14 mouse cellular contexts compared by ENCODE assay signal in genomic region chr17:56611323-56611722, GRCm38 (mm10). TPM values are rescaled to one million over a fixed set of nuclear protein-coding genes. Genes with fewer than 3 reads are reported as not detected.
DNase-seq lines count a peak whose midpoint lies in the region; ATAC-seq and TF ChIP-seq lines count a peak whose summit lies in the region.
"Had no signal": no experiment of that assay in that cellular context is flagged by ENCODE, and none has a peak within 500 bp of the region (broad histone marks: within the 10 kb centered on the region; RNA-seq: fewer than 3 reads in every experiment).

No protein-coding gene starts in this region.

- TF ChIP-seq EP300 in ES-Bruce4 (IDR thresholded peaks at IDR 0.05; ENCODE audit: insufficient read depth, low read depth, low read length) (no peak), MEL (IDR thresholded peaks at IDR 0.05; ENCODE audit: low read depth in 1 of 2, low read length in 2 of 2) (no peak)

- H3K9me3 ChIP-seq in intestine, embryonic 15.5 days: no peaks in the 10 kb centered on the region
- H3K9me3 ChIP-seq in intestine, embryonic 16.5 days (ENCODE audit: control insufficient read depth, low read length): no peaks in the 10 kb centered on the region
- H3K9me3 ChIP-seq in ES-Bruce4 (replicated peaks; ENCODE audit: control insufficient read depth, insufficient read depth, low read length, poor library complexity, severe bottlenecking) (no peaks in the 10 kb centered on the region), MEL (replicated peaks; ENCODE audit: insufficient read depth, low read length) (no peaks in the 10 kb centered on the region)
- H3K9me3 ChIP-seq in limb, embryonic 15.5 days: no peaks in the 10 kb centered on the region
- H3K9me3 ChIP-seq: embryonic facial prominence, embryonic 13.5 days; forebrain, embryonic 13.5 days; kidney, embryonic 15.5 days; neural tube, embryonic 15.5 days had no signal

- H3K4me2 ChIP-seq in intestine, embryonic 15.5 days (replicated peaks): no peak overlapping the region
- no peak overlapping the region for H3K4me2 ChIP-seq in intestine, embryonic 16.5 days (ENCODE audit: low read depth, low read length)
- H3K4me2 ChIP-seq in limb, embryonic 15.5 days: no peak overlapping the region
- H3K4me2 ChIP-seq: forebrain, embryonic 13.5 days had no signal

- TF ChIP-seq RAD21 in MEL (IDR thresholded peaks at IDR 0.05; ENCODE audit: low read depth, low read length): no peak

- H3K27ac ChIP-seq in intestine, embryonic 15.5 days: peak overlapping the region; percentile 6; the same call in 1 of the 2 replicates
- H3K27ac ChIP-seq in intestine, embryonic 16.5 days (ENCODE audit: low read length): no peak overlapping the region
- H3K27ac ChIP-seq in ES-Bruce4 (ENCODE audit: insufficient read depth, low read length) (peak overlapping the region; percentile 46; the same call in 1 of the 2 replicates), MEL (ENCODE audit: control insufficient read depth, low read depth, low read length) (peak overlapping the region; percentile 11)
- H3K27ac ChIP-seq in limb, embryonic 15.5 days: 0 out of 2 replicates have a peak overlapping the region, but pooled peaks have one; percentile 50
- H3K27ac ChIP-seq: forebrain, embryonic 13.5 days; heart, adult 2 months had no signal

- TF ChIP-seq POLR2A in ES-Bruce4 (IDR thresholded peaks at IDR 0.05; ENCODE audit: insufficient read depth, low read length) (no peak), MEL (IDR thresholded peaks at IDR 0.05; ENCODE audit: control insufficient read depth in 1 of 2, insufficient read depth in 1 of 2, low read depth in 1 of 2, low read length in 2 of 2, poor library complexity in 1 of 2) (no peak)

- ATAC-seq in intestine, embryonic 15.5 days: no peak
- no peak for ATAC-seq in intestine, embryonic 16.5 days
- no peak for ATAC-seq in limb, embryonic 15.5 days (ENCODE audit: insufficient number of reproducible peaks, low FRiP score, low TSS enrichment, low read depth)
- ATAC-seq: CD4-positive, CD25-positive, alpha-beta regulatory T cell, adult 4 months; forebrain, embryonic 13.5 days had no signal

- peaks cover 33% of the 10 kb centered on the region for H3K4me1 ChIP-seq in intestine, embryonic 15.5 days (replicated peaks)
- H3K4me1 ChIP-seq in intestine, embryonic 16.5 days (ENCODE audit: control insufficient read depth, insufficient read depth, low read length): peaks cover 35% of the 10 kb centered on the region
- H3K4me1 ChIP-seq in ES-Bruce4 (ENCODE audit: control insufficient read depth, insufficient read depth, low read length) (peaks cover 2% of the 10 kb centered on the region), MEL (ENCODE audit: control insufficient read depth in 1 of 2, insufficient read depth in 2 of 2, low read length in 2 of 2) (peaks cover 0 to 13% of the 10 kb centered on the region in 2 experiments; a peak in 2 of 4 replicates)
- peaks cover 46% of the 10 kb centered on the region for H3K4me1 ChIP-seq in limb, embryonic 15.5 days

- peaks cover 39% of the 10 kb centered on the region for H3K79me2 ChIP-seq in MEL (ENCODE audit: control insufficient read depth, insufficient read depth, low read length, poor library complexity)

- H3K27me3 ChIP-seq in intestine, embryonic 15.5 days (replicated peaks): no peaks in the 10 kb centered on the region
- no peaks in the 10 kb centered on the region for H3K27me3 ChIP-seq in intestine, embryonic 16.5 days (replicated peaks; ENCODE audit: control insufficient read depth, insufficient read depth, low read length)
- no peaks in the 10 kb centered on the region for H3K27me3 ChIP-seq in ES-Bruce4 (ENCODE audit: control insufficient read depth, insufficient read depth, low read length, poor library complexity, severe bottlenecking)
- H3K27me3 ChIP-seq in MEL (ENCODE audit: control insufficient read depth in 1 of 2, insufficient read depth in 2 of 2, low read length in 2 of 2): no peaks in the 10 kb centered on the region
- no peaks in the 10 kb centered on the region for H3K27me3 ChIP-seq in limb, embryonic 15.5 days
- H3K27me3 ChIP-seq: embryonic facial prominence, embryonic 13.5 days; forebrain, embryonic 13.5 days; kidney, embryonic 15.5 days; neural tube, embryonic 15.5 days had no signal

- TF ChIP-seq CTCF in ES-Bruce4 (IDR thresholded peaks at IDR 0.05; ENCODE audit: low read depth, low read length) (no peak), MEL (IDR thresholded peaks at IDR 0.05 in 2 of 3, conservative IDR thresholded peaks at IDR 0.05 in 1 of 3; ENCODE audit: control insufficient read depth in 1 of 3, insufficient read depth in 1 of 3, low read depth in 2 of 3, low read length in 3 of 3, poor library complexity in 1 of 3, severe bottlenecking in 1 of 3) (no peak)

- peaks cover 31% of the 10 kb centered on the region for H3K36me3 ChIP-seq in intestine, embryonic 15.5 days
- H3K36me3 ChIP-seq in intestine, embryonic 16.5 days (ENCODE audit: control insufficient read depth, insufficient read depth, low read length): peaks cover 10% of the 10 kb centered on the region
- peaks cover 25% of the 10 kb centered on the region for H3K36me3 ChIP-seq in ES-Bruce4 (ENCODE audit: control insufficient read depth, insufficient read depth, low read length, poor library complexity, severe bottlenecking)
- H3K36me3 ChIP-seq in MEL (ENCODE audit: control insufficient read depth in 1 of 2, insufficient read depth in 2 of 2, low read length in 2 of 2): peaks cover 2 to 7% of the 10 kb centered on the region in 2 experiments; a peak in 3 of 4 replicates
- H3K36me3 ChIP-seq in limb, embryonic 15.5 days: peaks cover 36% of the 10 kb centered on the region

- 82% methylated on average over 2 of the region's 2 CpGs for WGBS in intestine, embryonic 15.5 days
- 82% methylated on average over 2 of the region's 2 CpGs for WGBS in intestine, embryonic 16.5 days
- WGBS in limb, embryonic 15.5 days: 72% methylated on average over 2 of the region's 2 CpGs

- H3K9ac ChIP-seq in intestine, embryonic 15.5 days: no peak overlapping the region
- no peak overlapping the region for H3K9ac ChIP-seq in intestine, embryonic 16.5 days (ENCODE audit: low read depth, low read length)
- no peak overlapping the region for H3K9ac ChIP-seq in ES-Bruce4 (ENCODE audit: low read depth, poor library complexity, severe bottlenecking)
- no peak overlapping the region for H3K9ac ChIP-seq in MEL (ENCODE audit: control insufficient read depth, low read depth, low read length, poor library complexity, severe bottlenecking)
- no peak overlapping the region; the same call in 1 of the 2 replicates for H3K9ac ChIP-seq in limb, embryonic 15.5 days
- H3K9ac ChIP-seq: embryonic facial prominence, embryonic 13.5 days; forebrain, embryonic 13.5 days; neural tube, embryonic 15.5 days had no signal

- no peak overlapping the region for H3K4me3 ChIP-seq in intestine, embryonic 15.5 days (replicated peaks)
- H3K4me3 ChIP-seq in intestine, embryonic 16.5 days (ENCODE audit: low read length): no peak overlapping the region
- no peak overlapping the region for H3K4me3 ChIP-seq in ES-Bruce4 (ENCODE audit: low read depth, low read length)
- no peak overlapping the region for H3K4me3 ChIP-seq in MEL (ENCODE audit: control insufficient read depth in 1 of 2, insufficient read depth in 1 of 2, low read depth in 2 of 2, low read length in 2 of 2)
- no peak overlapping the region for H3K4me3 ChIP-seq in limb, embryonic 15.5 days
- H3K4me3 ChIP-seq: forebrain, embryonic 13.5 days; heart, adult 2 months had no signal

- DNase-seq in MEL (ENCODE audit: low read depth, low spot score) (no peak), adipocyte (ENCODE audit: low spot score) (no peak)
- no peak for DNase-seq in frontal cortex, postnatal 10 days (ENCODE audit: low spot score in 2 of 2)
- DNase-seq: heart, adult 2 months had no signal

RNA-seq across cellular contexts. Expression of gene 2410015M20Rik, which starts 1.8 kb away (rescaled TPM):
- polyA plus RNA-seq in intestine, embryonic 15.5 days (2015; fragmentation: Nextera tagmentation; extraction: Ambion mirVana): 283 and 287 TPM in 2 replicates
- 316 and 336 TPM in 2 replicates for polyA plus RNA-seq in intestine, embryonic 16.5 days (2015; fragmentation: Nextera tagmentation; extraction: Ambion mirVana)
- polyA plus RNA-seq in ES-Bruce4 (2011; ENCODE audit: insufficient read depth, insufficient read length, low read depth, missing spikeins): 105 and 131 TPM in 2 replicates
- 281 and 334 TPM in 2 replicates for total RNA-seq in MEL (2012; rRNA removed)
- 100 to 1,000 TPM in 1 of 2 experiments, not detected in 1; 274 TPM for polyA plus RNA-seq in MEL (2012; ENCODE audit: insufficient read depth in 1 of 2, insufficient read length in 2 of 2, low read depth in 1 of 2, low replicate concordance in 2 of 2, missing spikeins in 1 of 2)
- polyA plus RNA-seq in limb, embryonic 15.5 days (2015; fragmentation: Nextera tagmentation; extraction: Ambion mirVana): 257 and 269 TPM in 2 replicates

RNA-seq across cellular contexts. Expression of gene Rpl36, which starts 1.9 kb away (rescaled TPM):
- 1,919 and 1,958 TPM in 2 replicates for polyA plus RNA-seq in intestine, embryonic 15.5 days (2015; fragmentation: Nextera tagmentation; extraction: Ambion mirVana)
- 1,705 and 1,833 TPM in 2 replicates for polyA plus RNA-seq in intestine, embryonic 16.5 days (2015; fragmentation: Nextera tagmentation; extraction: Ambion mirVana)
- polyA plus RNA-seq in ES-Bruce4 (2011; ENCODE audit: insufficient read depth, insufficient read length, low read depth, missing spikeins) (704 and 766 TPM in 2 replicates), MEL (2012; ENCODE audit: insufficient read depth in 1 of 2, insufficient read length in 2 of 2, low read depth in 1 of 2, low replicate concordance in 2 of 2, missing spikeins in 1 of 2) (1,000 to 10,000 TPM in 1 of 2 experiments, not detected in 1; 2,385 TPM)
- 3,804 and 3,914 TPM in 2 replicates for total RNA-seq in MEL (2012; rRNA removed)
- 1,472 and 1,900 TPM in 2 replicates for polyA plus RNA-seq in limb, embryonic 15.5 days (2015; fragmentation: Nextera tagmentation; extraction: Ambion mirVana)

RNA-seq across cellular contexts. Expression of gene Lonp1, which starts 15.4 kb away (rescaled TPM):
- polyA plus RNA-seq in intestine, embryonic 15.5 days (2015; fragmentation: Nextera tagmentation; extraction: Ambion mirVana): 62.6 and 70.0 TPM in 2 replicates
- 56.5 and 57.6 TPM in 2 replicates for polyA plus RNA-seq in intestine, embryonic 16.5 days (2015; fragmentation: Nextera tagmentation; extraction: Ambion mirVana)
- polyA plus RNA-seq in ES-Bruce4 (2011; ENCODE audit: insufficient read depth, insufficient read length, low read depth, missing spikeins): 60.3 and 62.1 TPM in 2 replicates
- total RNA-seq in MEL (2012; rRNA removed): 162 and 203 TPM in 2 replicates
- polyA plus RNA-seq in MEL (2012; ENCODE audit: insufficient read depth in 1 of 2, insufficient read length in 2 of 2, low read depth in 1 of 2, low replicate concordance in 2 of 2, missing spikeins in 1 of 2): 100 to 1,000 TPM; 197 to 296 TPM
- 46.5 and 49.1 TPM in 2 replicates for polyA plus RNA-seq in limb, embryonic 15.5 days (2015; fragmentation: Nextera tagmentation; extraction: Ambion mirVana)

RNA-seq across cellular contexts. Expression of gene Catsperd, which starts 16.6 kb away (rescaled TPM):
- polyA plus RNA-seq in intestine, embryonic 15.5 days (2015; fragmentation: Nextera tagmentation; extraction: Ambion mirVana): 0.48 and 0.68 TPM in 2 replicates
- polyA plus RNA-seq in intestine, embryonic 16.5 days (2015; fragmentation: Nextera tagmentation; extraction: Ambion mirVana): 0.55 and 0.81 TPM in 2 replicates
- polyA plus RNA-seq in ES-Bruce4 (2011; ENCODE audit: insufficient read depth, insufficient read length, low read depth, missing spikeins) (2.4 and 3.7 TPM in 2 replicates), MEL (2012; ENCODE audit: insufficient read depth in 1 of 2, insufficient read length in 2 of 2, low read depth in 1 of 2, low replicate concordance in 2 of 2, missing spikeins in 1 of 2) (1 to 10 TPM in 1 of 2 experiments, not detected in 1; 1.1 TPM)
- total RNA-seq in MEL (2012; rRNA removed): 0.33 and 0.46 TPM in 2 replicates
- polyA plus RNA-seq in limb, embryonic 15.5 days (2015; fragmentation: Nextera tagmentation; extraction: Ambion mirVana): 0.17 and 0.57 TPM in 2 replicates
- total RNA-seq: heart, adult 2 months; hematopoietic stem cell, adult 5-6 weeks had no signal

RNA-seq across cellular contexts. Expression of gene Safb, which starts 26.7 kb away (rescaled TPM):
- 79.3 and 86.2 TPM in 2 replicates for polyA plus RNA-seq in intestine, embryonic 15.5 days (2015; fragmentation: Nextera tagmentation; extraction: Ambion mirVana)
- polyA plus RNA-seq in intestine, embryonic 16.5 days (2015; fragmentation: Nextera tagmentation; extraction: Ambion mirVana): 68.6 and 76.2 TPM in 2 replicates
- 99.4 and 111 TPM in 2 replicates for polyA plus RNA-seq in ES-Bruce4 (2011; ENCODE audit: insufficient read depth, insufficient read length, low read depth, missing spikeins)
- 87.3 and 103 TPM in 2 replicates for total RNA-seq in MEL (2012; rRNA removed)
- polyA plus RNA-seq in MEL (2012; ENCODE audit: insufficient read depth in 1 of 2, insufficient read length in 2 of 2, low read depth in 1 of 2, low replicate concordance in 2 of 2, missing spikeins in 1 of 2): 100 to 1,000 TPM in 1 of 2 experiments, not detected in 1; 203 TPM
- polyA plus RNA-seq in limb, embryonic 15.5 days (2015; fragmentation: Nextera tagmentation; extraction: Ambion mirVana): 80.6 and 94.2 TPM in 2 replicates
